Mouse (Mus musculus) thymus, postnatal 0 days (tissue): ENCODE measurements around the gene Gm10471. TPM values are rescaled to one million over a fixed set of nuclear protein-coding genes. Genes with fewer than 3 reads are reported as not detected.
A peak's percentile ranks its signal among the peaks of the same experiment; 100 is the strongest.
"Not testable (repeated sequence)": the region's sequence is repeated elsewhere in the genome, so short reads cannot be mapped to it uniquely, and the experiment has no call there.

Experiments
- DNase-seq: peaks from one replicate; pipeline ENCODE4 v3.0.0-alpha.2; 2015; ENCODE audit warnings: low spot score
- polyA plus RNA-seq: library from polyadenylated mRNA; unstranded; fragments of >200 nt; fragmentation: Nextera tagmentation; extraction: Ambion mirVana; gene quantifications from 2 replicates; pipeline ENCODE4 v1.2.1, GENCODE M21; 2015

Gene Gm10471
- not detected in 2 replicates for polyA plus RNA-seq

DNA sequence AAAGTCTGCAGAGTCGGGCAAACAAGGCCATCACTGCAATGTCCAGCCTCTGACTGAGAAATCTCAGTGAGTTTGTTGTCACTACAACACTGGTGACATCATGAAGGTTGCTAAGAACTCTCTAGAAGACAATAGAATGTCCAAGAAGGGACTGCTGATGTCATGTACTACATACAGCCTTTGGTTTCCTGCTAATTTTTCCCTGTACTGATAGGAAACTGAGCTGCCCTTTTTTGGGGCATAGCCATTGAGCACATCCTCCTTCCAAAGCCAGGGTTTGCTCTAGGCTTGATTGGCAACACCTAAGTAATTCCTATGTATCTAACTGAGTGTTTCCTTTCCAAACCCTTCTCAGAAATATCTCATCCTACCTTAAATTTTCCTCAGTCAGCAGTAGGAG lies at the start of gene Gm10471:
TSS of gene Gm10471 (minus strand) at position 101 of the 400 bp plus-strand sequence.
- not testable (repeated sequence) for DNase-seq

DNA sequence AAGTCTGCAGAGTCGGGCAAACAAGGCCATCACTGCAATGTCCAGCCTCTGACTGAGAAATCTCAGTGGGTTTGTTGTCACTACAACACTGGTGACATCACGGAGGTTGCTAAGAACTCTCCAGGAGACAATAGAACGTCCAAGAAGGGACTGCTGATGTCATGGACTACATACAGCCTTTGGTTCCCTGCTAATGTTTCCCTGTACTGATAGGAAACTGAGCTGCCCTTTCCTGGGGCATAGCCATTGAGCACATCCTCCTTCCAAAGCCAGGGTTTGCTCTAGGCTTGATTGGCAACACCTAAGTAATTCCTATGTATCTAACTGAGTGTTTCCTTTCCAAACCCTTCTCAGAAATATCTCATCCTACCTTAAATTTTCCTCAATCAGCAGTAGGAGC lies 32.2 kb upstream of the Gm10471 start, which contains the start of gene Gm10220:
TSS of gene Gm10220 (minus strand) at position 101 of the 400 bp plus-strand sequence.
- not testable (repeated sequence) for DNase-seq

DNA sequence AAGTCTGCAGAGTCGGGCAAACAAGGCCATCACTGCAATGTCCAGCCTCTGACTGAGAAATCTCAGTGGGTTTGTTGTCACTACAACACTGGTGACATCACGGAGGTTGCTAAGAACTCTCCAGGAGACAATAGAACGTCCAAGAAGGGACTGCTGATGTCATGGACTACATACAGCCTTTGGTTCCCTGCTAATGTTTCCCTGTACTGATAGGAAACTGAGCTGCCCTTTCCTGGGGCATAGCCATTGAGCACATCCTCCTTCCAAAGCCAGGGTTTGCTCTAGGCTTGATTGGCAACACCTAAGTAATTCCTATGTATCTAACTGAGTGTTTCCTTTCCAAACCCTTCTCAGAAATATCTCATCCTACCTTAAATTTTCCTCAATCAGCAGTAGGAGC lies 16.2 kb upstream of the Gm10471 start, which contains the start of gene 5031410I06Rik:
TSS of gene 5031410I06Rik (minus strand) at position 101 of the 400 bp plus-strand sequence.
- DNase-seq = not testable (repeated sequence)

DNA sequence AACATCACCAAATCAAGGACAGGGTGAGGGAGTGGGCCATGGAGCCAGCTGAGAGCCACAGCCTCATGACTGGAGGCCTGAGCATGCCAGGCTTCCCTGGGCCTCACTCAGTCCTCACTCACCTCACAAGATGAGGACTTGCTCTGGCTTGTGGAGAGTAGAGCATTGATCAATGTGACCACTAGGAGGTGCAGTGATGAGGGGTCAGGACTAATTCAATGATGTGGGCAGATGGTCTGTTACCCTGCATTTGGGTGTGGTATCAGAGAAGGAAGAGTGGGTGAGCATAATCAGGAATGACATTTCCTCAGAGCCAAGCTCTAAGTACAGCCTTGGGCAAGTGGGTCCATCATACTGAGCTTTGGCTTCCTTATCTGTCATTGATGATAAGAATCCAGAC lies 10.1 kb downstream of the Gm10471 start:
- peak; percentile 1 for DNase-seq

DNA sequence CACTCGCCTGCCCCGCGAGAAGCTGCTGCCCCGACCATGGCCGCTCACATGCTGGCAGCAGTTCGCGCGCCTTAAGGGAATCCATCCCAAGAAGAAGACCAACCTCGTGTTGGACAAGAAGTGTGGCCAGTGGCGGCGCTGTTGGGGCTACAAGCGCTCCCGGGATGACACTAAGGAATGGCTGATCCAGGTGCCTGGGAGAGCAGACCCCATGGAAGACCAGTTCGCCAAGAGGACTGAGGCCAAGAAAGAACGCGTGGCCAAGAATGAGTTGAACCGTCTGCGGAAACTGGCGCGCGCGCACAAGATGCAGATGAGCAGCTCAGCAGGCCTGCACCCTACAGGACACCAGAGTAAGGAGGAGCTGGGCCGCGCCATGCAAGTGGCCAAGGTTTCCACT lies 18.4 kb downstream of the Gm10471 start:
- no peak for DNase-seq

DNA sequence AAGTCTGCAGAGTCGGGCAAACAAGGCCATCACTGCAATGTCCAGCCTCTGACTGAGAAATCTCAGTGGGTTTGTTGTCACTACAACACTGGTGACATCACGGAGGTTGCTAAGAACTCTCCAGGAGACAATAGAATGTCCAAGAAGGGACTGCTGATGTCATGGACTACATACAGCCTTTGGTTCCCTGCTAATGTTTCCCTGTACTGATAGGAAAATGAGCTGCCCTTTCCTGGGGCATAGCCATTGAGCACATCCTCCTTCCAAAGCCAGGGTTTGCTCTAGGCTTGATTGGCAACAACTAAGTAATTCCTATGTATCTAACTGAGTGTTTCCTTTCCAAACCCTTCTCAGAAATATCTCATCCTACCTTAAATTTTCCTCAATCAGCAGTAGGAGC lies 30.6 kb downstream of the Gm10471 start, which contains the start of gene Gm7347:
TSS of gene Gm7347 (minus strand) at position 101 of the 400 bp plus-strand sequence.
- not testable (repeated sequence) for DNase-seq

DNA sequence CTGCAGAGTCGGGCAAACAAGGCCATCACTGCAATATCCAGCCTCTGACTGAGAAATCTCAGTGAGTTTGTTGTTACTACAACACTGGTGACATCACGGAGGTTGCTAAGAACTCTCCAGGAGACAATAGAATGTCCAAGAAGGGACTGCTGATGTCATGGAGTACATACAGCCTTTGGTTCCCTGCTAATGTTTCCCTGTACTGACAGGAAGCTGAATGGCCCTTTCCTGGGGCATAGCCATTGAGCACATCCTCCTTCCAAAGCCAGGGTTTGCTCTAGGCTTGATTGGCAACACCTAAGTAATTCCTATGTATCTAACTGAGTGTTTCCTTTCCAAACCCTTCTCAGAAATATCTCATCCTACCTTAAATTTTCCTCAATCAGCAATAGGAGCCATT lies 49.6 kb downstream of the Gm10471 start, which contains the start of gene Speer4a:
TSS of gene Speer4a (minus strand) at position 101 of the 400 bp plus-strand sequence.
- DNase-seq = not testable (repeated sequence)

Other genes with a start within 250 kb of the Gm10471 start
- gene Gm21663, start 146.9 kb downstream of the Gm10471 start, polyA plus RNA-seq = not detected in 2 replicates
- not detected in 2 replicates for gene Gm21671, start 134.9 kb downstream of the Gm10471 start, polyA plus RNA-seq
- not detected in 2 replicates for gene Gm21680, start 116.6 kb downstream of the Gm10471 start, polyA plus RNA-seq
- 0.10 TPM in 1 of 2 replicates, not detected in the other for gene Gm21698, start 100.6 kb downstream of the Gm10471 start, polyA plus RNA-seq
- gene Gm1979, start 84.5 kb downstream of the Gm10471 start, polyA plus RNA-seq = 0.09 TPM in 1 of 2 replicates, not detected in the other
- gene Gm5862, start 66.4 kb downstream of the Gm10471 start, polyA plus RNA-seq = not detected in 2 replicates
- gene Speer4a, start 49.7 kb downstream of the Gm10471 start, polyA plus RNA-seq = not detected in 2 replicates
- gene Gm7347, start 30.7 kb downstream of the Gm10471 start, polyA plus RNA-seq = not detected in 2 replicates
- gene 5031410I06Rik, start 16.1 kb upstream of the Gm10471 start, polyA plus RNA-seq = 0.09 TPM in 1 of 2 replicates, not detected in the other
- 0.05 TPM in 1 of 2 replicates, not detected in the other for gene Gm10220, start 32.1 kb upstream of the Gm10471 start, polyA plus RNA-seq
- 0.10 TPM in 1 of 2 replicates, not detected in the other for gene Gm7361, start 168.4 kb upstream of the Gm10471 start, polyA plus RNA-seq